Mouse (Mus musculus) bone marrow macrophage, adult 2 months (primary cell): Measurements from ENCODE around the gene Cbr3. TPM values are rescaled to one million over a fixed set of nuclear protein-coding genes. Genes with fewer than 3 reads are reported as not detected.

ENCODE experiments used
- H3K27ac ChIP-seq: 2 replicates; pipeline ENCODE4 v1.5.1; 2012; ENCODE audit warnings: low read depth, low read length; ENCODE audit not compliant: insufficient read depth
- H3K4me1 ChIP-seq: 2 replicates; pipeline ENCODE4 v1.6.1; 2012; ENCODE audit warnings: low read length; ENCODE audit not compliant: control insufficient read depth, insufficient read depth
- H3K4me3 ChIP-seq: 2 replicates; pipeline ENCODE4 v1.5.1; 2012; ENCODE audit warnings: mild to moderate bottlenecking, low read length, moderate library complexity; ENCODE audit not compliant: insufficient read depth
- CTCF ChIP-seq: IDR thresholded peaks from 2 replicates; pipeline ENCODE4 v1.5.1; 2012; ENCODE audit warnings: low read depth, mild to moderate bottlenecking, low read length, moderate library complexity
- POLR2A ChIP-seq: IDR thresholded peaks from 2 replicates; pipeline ENCODE4 v1.6.1; 2012; ENCODE audit warnings: mild to moderate bottlenecking, low read depth, low read length, borderline replicate concordance
- polyA plus RNA-seq: library from polyadenylated mRNA; stranded (reverse); fragments of >200 nt; gene quantifications from 2 replicates; pipeline ENCODE4 v1.2.4, GENCODE M21; 2012; ENCODE audit not compliant: missing spikeins, insufficient read depth, insufficient read length

The Cbr3 gene
- polyA plus RNA-seq, 1 experiment, result 33.8 TPM

DNA sequence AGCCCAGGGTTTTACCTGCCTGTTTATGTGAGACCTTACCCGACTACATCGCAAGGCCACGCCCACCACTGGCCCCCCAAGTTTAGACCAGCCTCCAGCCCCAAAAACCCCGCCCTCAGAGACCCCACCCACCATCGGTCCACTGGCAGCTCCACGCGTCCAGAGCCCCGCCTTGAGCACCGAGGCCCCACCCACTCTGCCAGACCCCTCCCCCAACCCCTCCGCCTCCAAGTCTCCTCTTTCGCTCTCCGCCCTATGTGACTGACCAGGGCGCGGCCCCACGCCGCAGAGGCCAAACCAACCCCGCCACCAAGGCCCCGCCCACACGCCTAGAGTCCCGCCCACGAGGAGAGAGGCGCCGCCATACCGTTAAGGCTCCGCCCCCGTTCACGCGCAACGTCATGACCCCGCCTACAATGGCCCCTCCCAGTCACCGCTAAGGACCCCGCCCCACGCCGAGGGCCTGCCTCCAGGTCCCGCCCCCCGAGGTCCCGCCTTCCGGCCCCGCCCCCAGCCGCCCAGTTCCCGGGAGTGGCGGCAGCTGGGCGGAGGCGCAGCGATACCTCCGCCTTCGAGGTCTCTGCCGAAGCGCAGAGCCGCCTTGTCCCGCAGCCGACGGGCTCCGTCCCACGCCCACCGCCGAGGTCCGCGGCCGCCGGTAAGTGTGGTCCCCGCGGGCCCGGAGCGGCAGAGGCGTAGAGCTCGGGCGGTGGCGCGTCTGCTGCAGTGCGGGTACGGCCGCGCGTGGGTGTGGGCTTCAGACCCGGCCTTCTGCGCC lies 28.6 kb downstream of the Cbr3 start, which contains the start of gene Dop1b:
TSS of gene Dop1b (plus strand) at position 494 of the 778 bp plus-strand sequence.
- Histone ChIP-seq H3K27ac (peak within 1 kb of the TSS; percentile 47), H3K4me3 (peak within 1 kb of the TSS; percentile 93), H3K4me1 (peaks cover 7% of the 10 kb centered on the region)
- TF ChIP-seq CTCF (no peak), POLR2A (no peak)

DNA sequence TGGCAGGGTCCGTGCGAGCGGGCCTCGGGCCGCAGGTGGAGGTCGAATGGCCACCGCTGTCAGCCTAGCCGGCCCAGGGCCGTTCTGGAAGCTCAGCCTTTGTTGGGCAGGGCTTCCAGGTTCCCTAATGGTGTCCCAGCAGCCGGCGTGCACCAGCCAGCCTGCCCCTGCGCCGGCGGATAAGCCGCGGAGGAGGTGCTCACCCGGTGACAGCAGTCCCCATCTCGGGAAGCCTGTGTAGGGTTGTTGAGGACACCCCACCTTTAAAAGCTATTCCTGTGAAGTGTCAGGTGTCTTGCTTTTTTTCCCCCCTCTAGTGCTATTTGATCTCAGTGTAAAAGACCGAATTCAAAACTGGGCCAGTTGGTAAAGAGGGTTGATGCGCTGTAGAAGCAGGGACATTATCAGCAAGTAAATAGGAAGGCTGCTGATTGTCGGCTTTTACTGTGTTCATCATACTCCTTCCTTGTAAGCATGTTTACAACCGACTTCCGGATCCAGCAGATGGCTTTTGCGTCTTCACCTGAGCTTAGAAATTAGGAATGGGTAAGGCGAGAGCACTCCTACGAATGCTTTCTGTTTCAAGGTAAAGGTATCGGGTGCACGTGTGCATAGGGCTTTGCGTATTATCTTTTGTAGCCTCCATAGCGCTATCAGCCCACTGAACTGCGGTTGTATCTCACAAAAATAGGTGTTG lies 29.3 kb downstream of the Cbr3 start:
- Histone ChIP-seq H3K27ac (no peak overlapping the region), H3K4me3 (peak overlapping the region; percentile 89), H3K4me1 (peaks cover 7% of the 10 kb centered on the region)
- TF ChIP-seq CTCF (no peak), POLR2A (no peak)

DNA sequence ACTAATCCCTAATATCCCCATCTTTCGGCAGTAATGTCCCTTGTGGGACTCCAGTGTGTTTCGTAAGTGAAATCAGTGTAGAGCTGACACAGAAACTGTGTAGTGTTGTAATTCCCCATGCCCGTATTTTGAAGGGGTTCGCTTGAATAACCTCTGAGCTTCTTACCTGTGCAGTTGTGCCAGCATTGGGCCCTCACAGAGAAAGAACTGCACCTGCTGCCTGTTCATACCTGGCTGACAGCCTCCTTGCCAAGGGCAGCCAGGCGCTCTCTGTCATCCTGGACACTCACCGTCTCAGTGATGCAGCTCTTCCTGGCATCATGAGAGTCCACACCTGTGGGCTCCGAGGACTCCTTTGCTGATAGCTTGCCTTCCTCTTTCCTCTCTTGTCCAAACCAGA lies 30.0 kb downstream of the Cbr3 start:
- H3K4me3 ChIP-seq, result peak overlapping the region; percentile 89; the same call in 1 of the 2 replicates
- H3K27ac ChIP-seq, result no peak overlapping the region
- TF ChIP-seq POLR2A (no peak), CTCF (no peak)
- peaks cover 7% of the 10 kb centered on the region for H3K4me1 ChIP-seq

DNA sequence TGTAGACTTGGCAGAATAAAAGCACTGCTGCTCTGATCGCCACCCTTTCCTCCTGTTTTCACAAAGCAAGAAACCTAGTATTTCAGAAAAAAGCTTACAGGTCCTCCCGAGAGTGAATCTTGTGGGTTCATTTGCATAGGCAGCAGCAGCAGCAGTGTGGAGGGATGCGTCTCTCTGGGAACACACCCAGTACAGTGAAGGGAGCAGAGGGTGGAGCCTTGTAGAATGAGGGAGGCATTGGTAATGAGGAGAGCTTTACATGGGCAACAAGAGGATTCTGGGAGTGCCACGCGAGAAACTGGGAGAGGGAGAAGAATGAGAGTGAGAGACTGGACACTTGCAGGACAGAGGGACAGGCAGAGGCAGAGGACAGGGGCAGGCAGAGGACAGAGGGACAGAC lies 31.4 kb downstream of the Cbr3 start:
- Histone ChIP-seq H3K27ac (no peak overlapping the region), H3K4me1 (peaks cover 7% of the 10 kb centered on the region), H3K4me3 (no peak overlapping the region)
- TF ChIP-seq CTCF (no peak), POLR2A (no peak)

DNA sequence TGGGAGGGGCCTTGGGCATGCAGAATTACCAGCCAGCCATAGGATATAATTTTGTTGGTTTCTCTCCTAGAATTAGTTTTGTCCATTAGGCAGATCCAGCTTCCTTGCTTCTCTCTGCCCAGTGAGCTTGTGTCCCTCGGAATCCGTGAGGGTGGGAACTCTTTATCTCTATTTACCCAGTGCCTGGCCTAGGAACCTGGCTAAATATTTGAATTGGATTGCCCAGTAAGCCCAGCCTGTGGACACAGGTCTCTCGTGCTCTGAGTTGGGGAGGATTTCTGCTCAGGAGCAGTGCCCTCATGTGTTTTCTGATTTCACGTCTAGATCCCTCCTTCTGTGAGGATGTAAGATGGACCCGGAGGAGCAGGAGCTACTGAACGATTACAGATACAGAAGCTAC lies 32.8 kb downstream of the Cbr3 start:
- Histone ChIP-seq H3K4me3 (no peak overlapping the region), H3K4me1 (peaks cover 7% of the 10 kb centered on the region)

DNA sequence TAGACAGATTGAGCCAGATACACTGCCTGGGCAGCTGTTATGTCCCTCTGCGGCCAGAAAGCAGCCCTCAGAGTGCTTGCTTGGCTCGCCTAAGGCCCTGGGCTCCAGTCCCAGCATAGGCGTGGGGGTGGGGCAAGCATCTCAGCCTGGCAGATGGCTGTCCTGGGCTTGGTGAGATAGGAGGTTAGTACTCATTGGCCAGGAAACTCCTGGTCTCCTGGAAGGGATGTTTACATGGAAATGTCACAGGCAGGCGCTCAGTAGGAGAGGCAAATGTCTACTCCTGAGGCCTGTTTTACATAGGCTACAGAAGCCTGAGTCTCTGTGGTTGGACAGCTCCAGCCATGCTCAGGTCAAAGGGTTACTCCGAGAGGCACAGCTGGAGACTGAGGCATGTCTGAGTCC lies 34.3 kb downstream of the Cbr3 start:
- no peak overlapping the region for H3K27ac ChIP-seq
- H3K4me1 ChIP-seq, result peaks cover 17% of the 10 kb centered on the region

More for the DNA sequence above, 32.8 kb downstream of the Cbr3 start:
- H3K27ac ChIP-seq, result no peak overlapping the region
- no peak for TF ChIP-seq POLR2A
- TF ChIP-seq CTCF, result no peak

DNA sequence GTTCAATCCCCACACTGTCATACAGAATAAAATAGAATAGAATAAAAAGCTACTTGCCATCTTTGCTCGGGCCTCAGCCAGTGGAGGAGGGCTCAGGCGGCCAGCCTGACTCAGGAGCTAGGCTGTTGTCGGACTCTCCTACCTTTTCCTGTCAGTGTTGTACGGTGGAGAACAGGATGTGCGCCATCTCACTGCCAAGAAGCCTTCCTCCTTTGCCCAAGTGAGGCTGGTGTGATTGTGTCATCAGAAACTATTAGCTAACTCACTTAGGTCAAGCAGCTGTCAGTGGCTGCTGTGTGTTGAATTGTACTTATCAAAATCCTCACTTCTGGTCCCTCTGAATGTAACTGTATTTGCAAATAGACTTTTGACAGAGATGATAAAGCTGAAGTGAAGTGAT lies 38.8 kb downstream of the Cbr3 start:
- Histone ChIP-seq H3K4me1 (peaks cover 15% of the 10 kb centered on the region), H3K4me3 (no peak overlapping the region), H3K27ac (no peak overlapping the region)
- TF ChIP-seq POLR2A, result no peak
- no peak for TF ChIP-seq CTCF

More for the DNA sequence above, 34.3 kb downstream of the Cbr3 start:
- no peak for TF ChIP-seq CTCF
- TF ChIP-seq POLR2A, result no peak
- no peak overlapping the region for H3K4me3 ChIP-seq

DNA sequence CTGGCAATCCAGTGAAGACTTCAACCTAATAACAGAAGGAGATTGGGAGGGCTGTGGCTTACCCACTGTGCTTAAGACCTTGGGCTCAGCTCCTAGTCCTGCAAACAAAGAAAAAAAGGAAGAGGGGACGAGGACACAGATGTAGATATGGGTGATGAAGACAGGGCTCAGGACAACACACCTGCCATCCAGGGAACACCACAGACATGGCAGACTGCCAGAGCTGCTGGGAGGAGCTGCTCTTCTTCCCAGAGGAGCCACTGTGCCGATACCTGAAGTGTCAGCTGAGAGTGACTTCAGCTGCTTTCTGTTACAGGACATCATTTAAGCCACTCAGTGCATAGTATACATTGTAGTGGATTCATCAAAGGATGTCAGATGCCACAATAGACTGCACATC lies 39.5 kb downstream of the Cbr3 start:
- Histone ChIP-seq H3K27ac (no peak overlapping the region), H3K4me3 (no peak overlapping the region)

DNA sequence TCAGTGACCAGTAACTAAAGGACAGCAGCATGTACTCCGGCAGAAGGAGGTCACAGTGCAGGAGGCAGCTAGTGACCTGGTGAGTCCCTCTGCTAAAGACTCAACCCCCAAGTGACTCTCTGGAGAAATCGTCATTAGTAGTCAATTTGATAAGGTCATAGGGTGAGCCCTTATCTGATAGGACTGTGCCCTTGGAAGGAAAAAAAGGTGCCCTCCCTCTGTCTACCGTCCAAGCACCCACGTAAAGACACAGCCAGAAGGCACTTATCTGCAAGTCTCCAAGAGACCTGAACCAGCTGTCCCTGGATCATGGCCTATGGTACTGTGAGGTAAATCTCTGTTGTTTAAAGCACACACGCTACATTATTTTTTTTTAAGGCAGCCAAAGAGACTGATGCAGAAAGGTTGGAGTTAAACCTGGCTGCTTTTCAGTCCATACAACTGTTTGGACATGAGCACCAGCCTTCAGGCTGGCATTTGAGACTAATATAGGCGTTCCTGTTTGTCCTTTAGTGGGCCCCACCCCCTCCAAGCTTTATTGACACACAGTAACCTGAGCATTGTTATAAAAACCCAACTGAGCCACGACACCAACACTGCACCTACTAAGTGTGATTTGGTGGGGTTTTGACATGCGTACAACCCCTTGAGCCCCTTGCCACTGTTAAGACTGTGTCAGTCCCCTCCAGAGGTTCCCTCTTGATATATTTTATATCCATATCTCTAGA lies 42.6 kb downstream of the Cbr3 start:
- Histone ChIP-seq H3K4me3 (no peak overlapping the region), H3K4me1 (peaks cover 15% of the 10 kb centered on the region), H3K27ac (no peak overlapping the region)
- no peak for TF ChIP-seq CTCF
- no peak for TF ChIP-seq POLR2A

More for the DNA sequence above, 39.5 kb downstream of the Cbr3 start:
- TF ChIP-seq POLR2A (no peak), CTCF (no peak)
- peaks cover 15% of the 10 kb centered on the region for H3K4me1 ChIP-seq
